Mouse (Mus musculus) E14TG2a.4 (cell line): ENCODE measurements at regions not wholly inside any gene's neighbourhood (a gene's known extent, or its start where the extent isn't known, plus 50 kb on each side); places are given as distances from the start of the nearest gene placed in this dataset.

Experiments
- H3K27me3 ChIP-seq: 2 replicates; pipeline ENCODE4 v1.6.1; 2014; ENCODE audit warnings: low read length, control low read depth; ENCODE audit not compliant: insufficient read depth
- H3K36me3 ChIP-seq: 2 replicates; pipeline ENCODE4 v1.6.1; 2014; ENCODE audit warnings: low read length, control low read depth; ENCODE audit not compliant: insufficient read depth
- H3K4me1 ChIP-seq: replicated peaks from 2 replicates; pipeline ENCODE4 v1.6.1; 2014; ENCODE audit warnings: low read depth, low read length, control low read depth
- H3K4me3 ChIP-seq: replicated peaks from 2 replicates; pipeline ENCODE4 v1.5.1; 2014; ENCODE audit warnings: mild to moderate bottlenecking, low read length
- H3K9me3 ChIP-seq: 2 replicates; pipeline ENCODE4 v1.6.1; 2014; ENCODE audit warnings: low read length, control low read depth
- CTCF ChIP-seq: conservative IDR thresholded peaks from 2 replicates; pipeline ENCODE4 v1.5.1; 2014; ENCODE audit warnings: low read length
- NANOG ChIP-seq: IDR thresholded peaks from 2 replicates; pipeline ENCODE4 v1.6.1; 2014; ENCODE audit warnings: borderline replicate concordance, low read length, mixed read lengths
- POU5F1 ChIP-seq: IDR thresholded peaks from 2 replicates; pipeline ENCODE4 v1.6.1; 2014; ENCODE audit warnings: low read length, borderline replicate concordance

DNA sequence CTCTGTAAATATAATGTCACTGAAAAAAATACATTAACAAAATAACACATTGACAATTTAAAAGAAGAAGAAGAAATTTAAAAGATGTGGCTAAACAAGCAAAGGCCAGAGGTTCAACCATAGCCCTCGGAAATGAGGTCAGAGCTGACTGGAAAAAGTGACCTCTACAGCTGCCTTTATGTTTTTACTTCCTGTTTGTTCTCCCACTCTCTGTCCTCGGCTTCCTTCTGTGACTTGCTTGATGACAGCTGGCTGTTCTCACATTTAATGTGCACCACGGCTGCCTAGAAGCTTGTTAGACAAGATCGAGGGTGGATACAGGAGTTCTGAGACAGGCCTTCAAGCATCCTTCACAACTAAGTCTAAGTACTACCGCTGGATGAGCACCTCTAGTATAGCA, 194.9 kb upstream of the Acvr2a start:
- Histone ChIP-seq H3K27me3 (no peaks in the 10 kb centered on the region), H3K4me3 (no peak overlapping the region), H3K36me3 (no peaks in the 10 kb centered on the region), H3K9me3 (no peaks in the 10 kb centered on the region), H3K4me1 (no peaks in the 10 kb centered on the region)
- TF ChIP-seq POU5F1 (no peak), NANOG (no peak)

DNA sequence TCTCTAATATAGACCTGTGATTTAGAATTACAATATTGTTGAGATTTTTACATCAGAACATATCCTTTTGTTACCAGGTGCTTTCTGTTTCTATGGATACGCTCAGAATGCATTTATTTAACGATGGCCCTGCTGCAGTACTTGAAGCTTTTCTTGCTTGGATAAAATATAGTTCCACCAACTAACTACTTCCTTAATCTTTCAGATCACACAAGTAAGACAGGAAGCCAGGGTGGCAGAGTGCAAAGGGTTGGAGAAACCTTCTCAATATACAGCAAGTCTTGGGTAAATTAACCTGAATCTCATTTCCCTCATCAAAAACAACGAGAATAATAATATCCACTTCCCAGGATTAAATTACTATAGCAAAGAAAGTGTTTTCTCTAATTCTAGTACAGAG, 193.1 kb upstream of the Acvr2a start:
- no peaks in the 10 kb centered on the region for H3K9me3 ChIP-seq
- no peaks in the 10 kb centered on the region for H3K36me3 ChIP-seq
- H3K4me1 ChIP-seq: no peaks in the 10 kb centered on the region
- TF ChIP-seq NANOG (no peak), CTCF (no peak), POU5F1 (no peak)
- no peaks in the 10 kb centered on the region for H3K27me3 ChIP-seq
- no peak overlapping the region for H3K4me3 ChIP-seq

DNA sequence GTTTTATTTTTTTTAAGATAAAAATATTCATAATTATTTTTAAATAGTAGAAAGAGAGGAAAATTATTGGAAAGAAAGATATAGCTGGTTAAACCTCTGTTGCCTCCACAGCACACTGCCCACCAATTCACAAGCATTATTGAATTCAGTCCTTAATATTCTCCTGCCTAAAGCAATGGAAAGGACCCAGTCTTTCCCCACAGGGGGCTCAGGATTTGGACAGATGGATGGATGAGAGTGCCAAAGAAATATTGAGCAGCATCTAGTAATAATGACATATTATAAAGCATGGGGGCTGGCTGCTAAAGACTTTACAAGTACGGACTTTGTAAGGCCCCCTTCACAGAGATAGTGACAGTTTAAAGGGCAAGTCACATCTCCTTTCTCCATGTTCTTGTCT, 191.6 kb upstream of the Acvr2a start:
- H3K4me1 ChIP-seq: no peaks in the 10 kb centered on the region
- no peaks in the 10 kb centered on the region for H3K36me3 ChIP-seq
- H3K4me3 ChIP-seq: no peak overlapping the region
- H3K27me3 ChIP-seq: no peaks in the 10 kb centered on the region
- H3K9me3 ChIP-seq: peaks cover 6% of the 10 kb centered on the region; the same call in 1 of the 2 replicates
- no peak for TF ChIP-seq POU5F1
- TF ChIP-seq NANOG: no peak
- TF ChIP-seq CTCF: no peak

GRCm38 (mm10) chr2:48624040-48624439, 189.9 kb upstream of the Acvr2a start:
- Histone ChIP-seq H3K9me3 (peaks cover 7% of the 10 kb centered on the region; the same call in 1 of the 2 replicates), H3K4me1 (no peaks in the 10 kb centered on the region), H3K27me3 (no peaks in the 10 kb centered on the region), H3K36me3 (no peaks in the 10 kb centered on the region), H3K4me3 (no peak overlapping the region)
- TF ChIP-seq POU5F1 (no peak), CTCF (no peak), NANOG (no peak)

GRCm38 (mm10) chr2:48624461-48624860, 189.4 kb upstream of the Acvr2a start:
- H3K36me3 ChIP-seq: no peaks in the 10 kb centered on the region
- peaks cover 7% of the 10 kb centered on the region; the same call in 1 of the 2 replicates for H3K9me3 ChIP-seq
- TF ChIP-seq POU5F1 (no peak), NANOG (no peak), CTCF (no peak)
- no peaks in the 10 kb centered on the region for H3K4me1 ChIP-seq
- H3K27me3 ChIP-seq: no peaks in the 10 kb centered on the region
- H3K4me3 ChIP-seq: no peak overlapping the region

GRCm38 (mm10) chr2:48627011-48627410, 186.9 kb upstream of the Acvr2a start:
- TF ChIP-seq POU5F1 (no peak), CTCF (no peak), NANOG (no peak)

GRCm38 (mm10) chr2:48629106-48630050, 184.5 kb upstream of the Acvr2a start:
- no peak for TF ChIP-seq CTCF
- TF ChIP-seq NANOG: no peak
- no peak for TF ChIP-seq POU5F1
- H3K4me3 ChIP-seq: no peak overlapping the region
- no peaks in the 10 kb centered on the region for H3K36me3 ChIP-seq

More at GRCm38 (mm10) chr2:48627011-48627410, 186.9 kb upstream of the Acvr2a start:
- Histone ChIP-seq H3K4me1 (no peaks in the 10 kb centered on the region), H3K9me3 (peaks cover 7% of the 10 kb centered on the region; the same call in 1 of the 2 replicates), H3K27me3 (no peaks in the 10 kb centered on the region), H3K4me3 (no peak overlapping the region), H3K36me3 (no peaks in the 10 kb centered on the region)

DNA sequence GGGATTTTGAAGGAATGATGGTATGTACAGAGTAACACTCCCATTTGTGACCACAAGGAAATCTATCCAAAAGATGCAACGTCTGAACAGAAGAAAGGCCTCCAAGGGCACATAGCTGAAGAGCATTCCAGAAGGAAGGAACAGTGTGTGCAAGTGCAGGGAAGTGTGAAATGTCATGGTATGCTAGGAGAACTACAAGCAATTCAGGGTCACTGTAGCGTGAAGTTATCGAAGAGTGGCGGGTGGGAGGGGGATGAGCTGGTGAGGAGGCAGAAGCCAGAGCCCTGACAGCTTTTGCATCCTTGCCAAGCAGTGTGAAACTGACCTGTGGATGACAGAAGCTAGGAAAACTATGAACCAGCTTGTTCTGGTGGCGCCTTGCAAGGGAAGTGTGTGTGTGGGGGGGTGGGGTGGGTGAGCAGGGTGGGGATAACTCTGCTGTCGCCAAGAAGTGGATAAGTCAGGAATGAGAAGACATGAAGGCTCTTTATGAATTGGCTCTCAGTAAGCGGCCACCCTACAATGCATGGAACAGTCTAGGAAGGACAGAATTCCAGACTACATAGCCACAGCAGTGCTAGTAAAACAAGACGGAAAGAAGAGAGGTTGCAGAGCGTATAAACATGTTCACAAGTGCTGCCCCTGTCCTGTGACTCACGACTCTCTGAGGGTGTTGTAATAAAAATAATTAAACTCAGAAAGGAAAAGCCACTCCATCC, 179.3 kb upstream of the Acvr2a start:
- Histone ChIP-seq H3K36me3 (no peaks in the 10 kb centered on the region), H3K4me1 (no peaks in the 10 kb centered on the region)
- TF ChIP-seq NANOG (no peak), POU5F1 (no peak), CTCF (no peak)

More at GRCm38 (mm10) chr2:48629106-48630050, 184.5 kb upstream of the Acvr2a start:
- no peaks in the 10 kb centered on the region for H3K27me3 ChIP-seq
- H3K9me3 ChIP-seq: peaks cover 7% of the 10 kb centered on the region; the same call in 1 of the 2 replicates
- H3K4me1 ChIP-seq: no peaks in the 10 kb centered on the region

More for the DNA sequence above, 179.3 kb upstream of the Acvr2a start:
- no peaks in the 10 kb centered on the region for H3K9me3 ChIP-seq
- no peak overlapping the region for H3K4me3 ChIP-seq
- H3K27me3 ChIP-seq: no peaks in the 10 kb centered on the region
